Mouse (Mus musculus) heart, postnatal 25 days (tissue): Measurements from ENCODE around the gene Gm6164. TPM values are rescaled to one million over a fixed set of nuclear protein-coding genes. Genes with fewer than 3 reads are reported as not detected.
"Not testable (repeated sequence)": the region's sequence is repeated elsewhere in the genome, so short reads cannot be mapped to it uniquely, and the experiment has no call there.

Experiments used
- DNase-seq: peaks from one replicate; pipeline ENCODE4 v3.0.0; 2022; ENCODE audit warnings: low spot score
- intact Hi-C: fragments of 180-260 bp; cut with DNase I; formaldehyde crosslinking; loops from one replicate; pipeline ENCODE4 v1.15.1; 2025
- total RNA-seq, 2 experiments: library from RNA; stranded (reverse); gene quantifications; 2 replicates each; pipeline ENCODE4 v1.2.3; 2021

The Gm6164 gene
- not detected for total RNA-seq

GRCm38 (mm10) chr7:20205507-20205906 is at the start of gene Gm6164:
Gene Gm6164 (minus strand): TSS chr7:20205607.
- DNase-seq, intact Hi-C loops: not testable (repeated sequence)

GRCm38 (mm10) chr7:20233728-20234127 is 28.3 kb upstream of the Gm6164 start, which contains the start of gene Gm4498:
Gene Gm4498 (minus strand): TSS chr7:20233828.
- intact Hi-C loops, DNase-seq: not testable (repeated sequence)

- intact Hi-C loops, DNase-seq: not testable (repeated sequence)
Measured at GRCm38 (mm10) chr7:20193410-20193809, 12.0 kb downstream of the Gm6164 start, which contains the start of gene Vmn1r95. Gene Vmn1r95 (plus strand): TSS chr7:20193710.

GRCm38 (mm10) chr7:20168277-20168676 is 37.1 kb downstream of the Gm6164 start, which contains the start of gene Vmn1r94:
Gene Vmn1r94 (minus strand): TSS chr7:20168377.
- DNase-seq, intact Hi-C loops: not testable (repeated sequence)

Other genes starting within 250 kb of the Gm6164 start
- gene Ceacam20, start 240.2 kb downstream of the Gm6164 start, total RNA-seq: not detected
- not detected for gene Nlrp9b, start 214.1 kb downstream of the Gm6164 start, total RNA-seq
- gene Vmn1r91, start 105.9 kb downstream of the Gm6164 start, total RNA-seq: not detected
- gene Gm16442, start 83.0 kb downstream of the Gm6164 start, total RNA-seq: not detected
- gene Vmn1r93, start 66.5 kb downstream of the Gm6164 start, total RNA-seq: not detected
- gene Vmn1r94, start 37.2 kb downstream of the Gm6164 start, total RNA-seq: not detected
- gene Vmn1r95, start 11.9 kb downstream of the Gm6164 start, total RNA-seq: not detected
- not detected for gene Gm4498, start 28.2 kb upstream of the Gm6164 start, total RNA-seq
- gene Gm5890, start 57.2 kb upstream of the Gm6164 start, total RNA-seq: not detected
- gene Gm4133, start 128.5 kb upstream of the Gm6164 start, total RNA-seq: not detected
- not detected for gene Gm5728, start 169.8 kb upstream of the Gm6164 start, total RNA-seq
- gene Vmn1r100, start 212.3 kb upstream of the Gm6164 start, total RNA-seq: not detected
- not detected for gene Vmn1r101, start 237.0 kb upstream of the Gm6164 start, total RNA-seq